Mouse (Mus musculus): Measurements from ENCODE around the gene Cdkl3. TPM values are rescaled to one million over a fixed set of nuclear protein-coding genes. Genes with fewer than 3 reads are reported as not detected.

Gene Cdkl3
- polyA plus RNA-seq, 1 experiment from 2014 or later, result 1.6 TPM

GRCm38 (mm10) chr11:52091261-52091660, 87.2 kb downstream of the Cdkl3 start:
- Histone ChIP-seq H3K9me3 (ENCODE audit: low read length) (no peaks in the 10 kb centered on the region), H3K27me3 (ENCODE audit: insufficient read depth, low read length) (no peaks in the 10 kb centered on the region), H3K27ac (ENCODE audit: low read depth) (no peak overlapping the region), H3K4me2 (ENCODE audit: low read depth, low read length) (no peak overlapping the region), H3K36me3 (replicated peaks; ENCODE audit: insufficient read depth, low read length) (no peaks in the 10 kb centered on the region), H3K4me1 (ENCODE audit: insufficient read depth) (peaks cover 7% of the 10 kb centered on the region), H3K4me3 (ENCODE audit: low read depth, low read length) (no peak overlapping the region), H3K9ac (replicated peaks) (no peak overlapping the region)
- TF ChIP-seq CTCF (IDR thresholded peaks at IDR 0.05; ENCODE audit: low read depth) (no peak), EP300 (IDR thresholded peaks at IDR 0.05; ENCODE audit: low read depth) (no peak)
- DNase-seq (no peak), ATAC-seq (no peak)
- WGBS (ENCODE audit: insufficient replicate concordance), result 80% methylated on average over 9 of the region's 9 CpGs

- no peak overlapping the region for H3K4me2 ChIP-seq (ENCODE audit: low read depth, low read length)
- 40% methylated on average over 5 of the region's 5 CpGs for WGBS (ENCODE audit: insufficient replicate concordance)
- peaks cover 17% of the 10 kb centered on the region for H3K4me1 ChIP-seq (ENCODE audit: insufficient read depth)
- peak overlapping the region; percentile 85 for H3K27ac ChIP-seq (ENCODE audit: low read depth)
- no peaks in the 10 kb centered on the region for H3K36me3 ChIP-seq (replicated peaks; ENCODE audit: insufficient read depth, low read length)
- ATAC-seq, result peak; percentile 22
- no peak for TF ChIP-seq CTCF (IDR thresholded peaks at IDR 0.05; ENCODE audit: low read depth)
- TF ChIP-seq EP300 (IDR thresholded peaks at IDR 0.05; ENCODE audit: low read depth), result peak; percentile 60
- H3K9me3 ChIP-seq (ENCODE audit: low read length), result no peaks in the 10 kb centered on the region
- no peaks in the 10 kb centered on the region for H3K27me3 ChIP-seq (ENCODE audit: insufficient read depth, low read length)
- H3K4me3 ChIP-seq (ENCODE audit: low read depth, low read length), result no peak overlapping the region
- peak; percentile 55 for DNase-seq
- no peak overlapping the region for H3K9ac ChIP-seq (replicated peaks)
Measured at GRCm38 (mm10) chr11:52094568-52094967, 90.5 kb downstream of the Cdkl3 start.

- DNase-seq (no peak), ATAC-seq (no peak)
- Histone ChIP-seq H3K9ac (replicated peaks) (no peak overlapping the region), H3K27ac (ENCODE audit: low read depth) (0 out of 2 replicates have a peak overlapping the region, but pooled peaks have one; percentile 100), H3K4me1 (ENCODE audit: insufficient read depth) (peaks cover 34% of the 10 kb centered on the region), H3K9me3 (ENCODE audit: low read length) (no peaks in the 10 kb centered on the region), H3K27me3 (ENCODE audit: insufficient read depth, low read length) (no peaks in the 10 kb centered on the region), H3K4me3 (ENCODE audit: low read depth, low read length) (no peak overlapping the region), H3K36me3 (replicated peaks; ENCODE audit: insufficient read depth, low read length) (0 out of 2 replicates have a peak, but pooled peaks cover 2% of the 10 kb centered on the region), H3K4me2 (ENCODE audit: low read depth, low read length) (no peak overlapping the region)
- 63% methylated on average over 3 of the region's 3 CpGs for WGBS (ENCODE audit: insufficient replicate concordance)
- TF ChIP-seq EP300 (IDR thresholded peaks at IDR 0.05; ENCODE audit: low read depth) (no peak), CTCF (IDR thresholded peaks at IDR 0.05; ENCODE audit: low read depth) (no peak)
Measured at GRCm38 (mm10) chr11:52097016-52097415, 93.0 kb downstream of the Cdkl3 start.

- Histone ChIP-seq H3K27ac (ENCODE audit: low read depth) (peak overlapping the region; percentile 100), H3K4me2 (ENCODE audit: low read depth, low read length) (peak overlapping the region; percentile 87), H3K9me3 (ENCODE audit: low read length) (no peaks in the 10 kb centered on the region), H3K4me3 (ENCODE audit: low read depth, low read length) (no peak overlapping the region), H3K4me1 (ENCODE audit: insufficient read depth) (peaks cover 35% of the 10 kb centered on the region), H3K9ac (replicated peaks) (peak overlapping the region; percentile 64), H3K36me3 (replicated peaks; ENCODE audit: insufficient read depth, low read length) (0 out of 2 replicates have a peak, but pooled peaks cover 2% of the 10 kb centered on the region), H3K27me3 (ENCODE audit: insufficient read depth, low read length) (no peaks in the 10 kb centered on the region)
- ATAC-seq, result no peak
- no peak for DNase-seq
- 75% methylated on average over 2 of the region's 2 CpGs for WGBS (ENCODE audit: insufficient replicate concordance)
- TF ChIP-seq CTCF (IDR thresholded peaks at IDR 0.05; ENCODE audit: low read depth) (no peak), EP300 (IDR thresholded peaks at IDR 0.05; ENCODE audit: low read depth) (no peak)
Measured at GRCm38 (mm10) chr11:52097596-52097995, 93.6 kb downstream of the Cdkl3 start.

- H3K4me1 ChIP-seq (ENCODE audit: insufficient read depth), result peaks cover 40% of the 10 kb centered on the region
- H3K4me2 ChIP-seq (ENCODE audit: low read depth, low read length), result peak within 1 kb of the TSS; percentile 87
- H3K9me3 ChIP-seq (ENCODE audit: low read length), result no peaks in the 10 kb centered on the region
- under 1% methylated on average over 47 of the region's 53 CpGs for WGBS (ENCODE audit: insufficient replicate concordance)
- peak within 1 kb of the TSS; percentile 99 for H3K9ac ChIP-seq (replicated peaks)
- H3K27me3 ChIP-seq (ENCODE audit: insufficient read depth, low read length), result no peaks in the 10 kb centered on the region
- TF ChIP-seq CTCF (IDR thresholded peaks at IDR 0.05; ENCODE audit: low read depth) (no peak), EP300 (IDR thresholded peaks at IDR 0.05; ENCODE audit: low read depth) (no peak; the same call in 1 of the 2 replicates)
- 0 out of 2 replicates have a peak, but pooled peaks cover 2% of the 10 kb centered on the region for H3K36me3 ChIP-seq (replicated peaks; ENCODE audit: insufficient read depth, low read length)
- DNase-seq, result peak; percentile 98
- H3K27ac ChIP-seq (ENCODE audit: low read depth), result peak within 1 kb of the TSS; percentile 100
- peak; percentile 94 for ATAC-seq
- H3K4me3 ChIP-seq (ENCODE audit: low read depth, low read length), result peak within 1 kb of the TSS; percentile 81
Measured at GRCm38 (mm10) chr11:52098398-52098946, 94.5 kb downstream of the Cdkl3 start, which contains the start of gene Ppp2ca. Gene Ppp2ca (plus strand): TSS chr11:52098681.

GRCm38 (mm10) chr11:52099031-52099761, 95.2 kb downstream of the Cdkl3 start:
- peak overlapping the region; percentile 99 for H3K9ac ChIP-seq (replicated peaks)
- 0 out of 2 replicates have a peak, but pooled peaks cover 2% of the 10 kb centered on the region for H3K36me3 ChIP-seq (replicated peaks; ENCODE audit: insufficient read depth, low read length)
- H3K4me1 ChIP-seq (ENCODE audit: insufficient read depth), result peaks cover 41% of the 10 kb centered on the region
- H3K27me3 ChIP-seq (ENCODE audit: insufficient read depth, low read length), result no peaks in the 10 kb centered on the region
- H3K9me3 ChIP-seq (ENCODE audit: low read length), result no peaks in the 10 kb centered on the region
- ATAC-seq (peak; percentile 62), DNase-seq (peak; percentile 81)
- H3K4me2 ChIP-seq (ENCODE audit: low read depth, low read length), result peak overlapping the region; percentile 83
- TF ChIP-seq CTCF (IDR thresholded peaks at IDR 0.05; ENCODE audit: low read depth) (no peak), EP300 (IDR thresholded peaks at IDR 0.05; ENCODE audit: low read depth) (no peak)
- under 1% methylated on average over 72 of the region's 72 CpGs for WGBS (ENCODE audit: insufficient replicate concordance)
- H3K4me3 ChIP-seq (ENCODE audit: low read depth, low read length), result peak overlapping the region; percentile 81
- H3K27ac ChIP-seq (ENCODE audit: low read depth), result peak overlapping the region; percentile 100
